Mouse (Mus musculus) spleen, adult 12 weeks (tissue): ENCODE data around the gene Cfap99.

Experiments used
- DNase-seq: peaks from one replicate; pipeline ENCODE4 v3.0.0; 2022; ENCODE audit warnings: low spot score

Gene Cfap99

GRCm38 (mm10) chr5:34288154-34288716 lies at the start of gene Cfap99, which contains the start of gene Zfyve28:
Cfap99 (plus strand) TSS chr5:34288600.
Zfyve28 (minus strand) TSS chr5:34288449.
- no peak for DNase-seq

GRCm38 (mm10) chr5:34242224-34242963 lies 46.0 kb upstream of the Cfap99 start:
- no peak for DNase-seq

GRCm38 (mm10) chr5:34243062-34243461 lies 45.3 kb upstream of the Cfap99 start:
- no peak for DNase-seq

GRCm38 (mm10) chr5:34246443-34246842 lies 42.0 kb upstream of the Cfap99 start:
- DNase-seq = no peak

GRCm38 (mm10) chr5:34249132-34249531 lies 39.3 kb upstream of the Cfap99 start:
- no peak for DNase-seq

- DNase-seq = no peak
Observed at GRCm38 (mm10) chr5:34250090-34250489, 38.3 kb upstream of the Cfap99 start.

- no peak for DNase-seq
Observed at GRCm38 (mm10) chr5:34251794-34252193, 36.6 kb upstream of the Cfap99 start.

GRCm38 (mm10) chr5:34252307-34252966 lies 36.0 kb upstream of the Cfap99 start:
- no peak for DNase-seq

- DNase-seq = no peak
Observed at GRCm38 (mm10) chr5:34252967-34253519, 35.4 kb upstream of the Cfap99 start.

- no peak for DNase-seq
Observed at GRCm38 (mm10) chr5:34254309-34254708, 34.1 kb upstream of the Cfap99 start.

- DNase-seq = no peak
Observed at GRCm38 (mm10) chr5:34255189-34255588, 33.2 kb upstream of the Cfap99 start.

- DNase-seq = no peak
Observed at GRCm38 (mm10) chr5:34259172-34259816, 29.1 kb upstream of the Cfap99 start.

GRCm38 (mm10) chr5:34266065-34266464 lies 22.3 kb upstream of the Cfap99 start:
- no peak for DNase-seq

GRCm38 (mm10) chr5:34269197-34269920 lies 19.0 kb upstream of the Cfap99 start:
- no peak for DNase-seq

GRCm38 (mm10) chr5:34269921-34270465 lies 18.4 kb upstream of the Cfap99 start:
- no peak for DNase-seq

GRCm38 (mm10) chr5:34271743-34272142 lies 16.7 kb upstream of the Cfap99 start:
- peak; percentile 37 for DNase-seq

- no peak for DNase-seq
Observed at GRCm38 (mm10) chr5:34273251-34273681, 15.1 kb upstream of the Cfap99 start.

GRCm38 (mm10) chr5:34274268-34274667 lies 14.1 kb upstream of the Cfap99 start:
- no peak for DNase-seq

GRCm38 (mm10) chr5:34274676-34275293 lies 13.6 kb upstream of the Cfap99 start:
- no peak for DNase-seq

- no peak for DNase-seq
Observed at GRCm38 (mm10) chr5:34276191-34276590, 12.2 kb upstream of the Cfap99 start.

GRCm38 (mm10) chr5:34276746-34277145 lies 11.7 kb upstream of the Cfap99 start:
- DNase-seq = no peak
